Mouse (Mus musculus) gastrocnemius, postnatal 4 days (tissue): ENCODE results near the gene Disp1. TPM values are rescaled to one million over a fixed set of nuclear protein-coding genes. Genes with fewer than 3 reads are reported as not detected.

Experiments used
- DNase-seq, 2 experiments: peaks; one replicate each; pipeline ENCODE4 v3.0.0; 2021 to 2022; ENCODE audit warnings: low spot score in 2 of 2, mixed read lengths in 2 of 2
- microRNA-seq: library from miRNA; unstranded; fragments of <30 nt; microRNA quantifications from one replicate; pipeline ENCODE4 v1.2.0, GENCODE M21; 2021
- total RNA-seq, 2 experiments: library from RNA; stranded (reverse); gene quantifications; 2 replicates each; pipeline ENCODE4 v1.2.3; 2021

Gene Disp1
- total RNA-seq, 2 experiments from 2014 or later = 19.3 to 22.2 TPM

DNA sequence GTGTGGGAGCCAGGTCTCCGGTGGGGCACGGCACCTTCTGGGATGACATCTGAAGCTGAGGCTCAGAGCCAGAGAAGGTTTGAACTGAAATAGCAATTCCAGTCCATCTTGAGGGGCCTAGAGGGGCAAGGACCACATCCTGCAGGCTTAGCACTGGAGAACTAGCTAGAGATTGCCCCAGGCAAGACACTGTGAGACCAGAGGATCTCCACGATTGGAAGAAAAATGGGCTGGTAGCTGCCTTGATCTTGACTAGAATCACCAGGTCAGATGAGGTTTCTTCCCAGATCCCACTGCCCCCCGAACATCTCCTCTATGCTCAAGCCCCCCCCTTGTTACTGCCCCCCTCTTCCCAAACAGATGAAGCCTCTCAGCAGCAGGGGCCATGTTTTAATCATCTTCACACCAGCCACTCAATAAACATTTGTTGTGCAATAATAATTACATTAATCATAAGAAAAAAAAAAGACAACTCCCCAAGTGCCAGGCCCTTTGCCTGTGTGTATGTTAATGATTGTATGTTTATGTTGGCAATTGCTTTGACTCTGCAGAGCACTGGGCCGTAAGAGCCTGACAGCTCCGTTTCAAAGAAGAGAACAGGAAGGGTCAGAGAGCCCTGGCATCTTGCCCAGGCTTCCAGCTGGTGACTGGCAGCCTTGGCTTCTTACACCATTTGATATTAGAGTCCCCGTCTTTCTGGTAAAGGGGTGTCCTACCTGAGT lies 174.0 kb downstream of the Disp1 start:
- DNase-seq = no peak

DNA sequence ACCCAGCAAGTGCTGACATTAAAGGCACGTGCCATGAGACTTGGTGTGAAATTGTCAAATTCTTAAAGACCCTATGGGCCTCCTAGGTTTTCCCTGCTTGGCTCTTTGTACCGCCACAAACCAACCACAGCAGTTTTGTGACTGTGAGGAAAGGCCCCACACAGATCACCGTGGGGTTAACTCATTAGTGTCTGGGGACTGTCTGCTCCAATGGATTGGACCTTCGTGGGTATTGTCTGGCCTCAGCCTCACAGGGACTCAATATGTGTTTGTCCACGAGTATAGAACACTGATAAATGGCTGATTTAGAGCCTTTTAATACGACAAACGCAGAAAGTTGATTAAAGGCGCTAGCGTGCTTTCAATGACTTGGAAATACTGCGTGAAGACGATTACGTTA lies 175.2 kb downstream of the Disp1 start:
- DNase-seq = no peak

DNA sequence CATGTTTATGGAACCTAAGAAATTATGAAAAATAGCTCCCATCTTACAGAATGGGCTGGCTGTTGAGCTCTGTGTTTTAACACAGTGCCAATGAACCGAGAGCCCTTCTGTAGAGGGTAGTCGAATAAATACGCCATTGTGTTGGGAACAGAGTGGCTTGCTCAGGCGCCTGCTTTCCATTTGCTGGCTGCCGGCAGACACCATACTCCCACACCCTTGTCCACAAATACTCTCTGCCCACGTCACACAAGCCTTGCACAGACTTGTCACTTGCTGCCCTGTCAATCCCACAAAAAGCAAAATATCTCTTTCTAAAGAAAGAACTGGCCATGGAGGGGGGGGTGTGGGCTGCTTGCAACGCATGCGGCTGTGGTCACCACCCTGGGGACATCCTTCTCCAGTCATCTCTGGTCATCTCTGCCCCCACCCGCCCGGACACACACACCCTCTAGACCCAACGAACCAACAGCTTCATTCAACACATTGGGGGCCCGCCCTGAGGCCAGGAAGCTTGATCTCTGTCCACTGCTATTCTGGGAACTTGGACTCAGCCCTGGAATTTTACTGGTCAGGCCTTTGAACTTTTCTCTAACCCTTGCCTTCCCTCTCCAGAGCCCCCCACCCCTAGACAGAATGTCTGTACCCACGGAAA lies 178.0 kb downstream of the Disp1 start:
- DNase-seq = no peak

DNA sequence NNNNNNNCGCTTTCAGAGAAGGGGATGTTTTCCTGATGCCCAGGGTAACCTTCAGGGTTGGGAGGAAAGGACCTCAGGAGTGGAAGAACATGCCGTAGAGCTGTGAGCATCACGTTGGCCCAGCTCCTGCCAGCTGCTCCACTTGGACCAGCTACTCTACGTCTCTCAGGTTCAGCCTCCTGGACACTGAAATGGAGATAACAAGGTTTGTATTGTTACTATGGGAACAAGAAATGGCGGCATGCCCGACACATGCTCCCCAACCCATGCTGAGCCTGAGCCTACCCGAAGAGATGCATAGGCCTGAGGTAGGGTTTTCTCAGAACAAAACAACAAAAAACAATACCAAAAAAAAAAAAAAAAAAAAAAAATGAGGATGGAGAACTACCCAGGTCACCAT lies 179.6 kb downstream of the Disp1 start:
- DNase-seq = no peak

DNA sequence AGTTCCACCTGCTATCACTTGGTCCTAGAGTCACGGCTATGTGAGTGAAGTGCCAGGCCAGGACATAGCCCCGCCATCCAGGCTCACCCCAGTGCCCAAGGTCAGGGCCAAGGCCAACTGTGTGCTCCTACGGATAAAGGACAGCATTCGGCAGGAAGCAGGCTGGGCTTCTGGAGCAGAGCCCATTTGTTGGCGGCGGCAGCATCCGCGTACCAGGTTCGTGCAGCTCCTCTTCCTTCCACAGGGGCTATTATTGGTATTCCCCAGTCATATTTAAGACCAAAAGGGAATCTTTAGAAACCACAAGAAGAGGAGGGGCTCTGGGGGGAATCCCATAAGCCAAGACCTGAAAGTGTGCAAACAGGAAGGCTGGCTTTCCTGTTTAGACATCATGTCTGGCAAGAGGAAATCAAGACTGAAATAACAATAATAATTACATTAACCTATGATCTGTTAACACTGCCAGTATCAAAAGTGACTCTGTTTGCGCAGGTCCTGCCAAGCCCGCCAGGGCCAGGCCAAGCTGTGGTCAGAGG lies 180.4 kb downstream of the Disp1 start:
- DNase-seq = no peak

DNA sequence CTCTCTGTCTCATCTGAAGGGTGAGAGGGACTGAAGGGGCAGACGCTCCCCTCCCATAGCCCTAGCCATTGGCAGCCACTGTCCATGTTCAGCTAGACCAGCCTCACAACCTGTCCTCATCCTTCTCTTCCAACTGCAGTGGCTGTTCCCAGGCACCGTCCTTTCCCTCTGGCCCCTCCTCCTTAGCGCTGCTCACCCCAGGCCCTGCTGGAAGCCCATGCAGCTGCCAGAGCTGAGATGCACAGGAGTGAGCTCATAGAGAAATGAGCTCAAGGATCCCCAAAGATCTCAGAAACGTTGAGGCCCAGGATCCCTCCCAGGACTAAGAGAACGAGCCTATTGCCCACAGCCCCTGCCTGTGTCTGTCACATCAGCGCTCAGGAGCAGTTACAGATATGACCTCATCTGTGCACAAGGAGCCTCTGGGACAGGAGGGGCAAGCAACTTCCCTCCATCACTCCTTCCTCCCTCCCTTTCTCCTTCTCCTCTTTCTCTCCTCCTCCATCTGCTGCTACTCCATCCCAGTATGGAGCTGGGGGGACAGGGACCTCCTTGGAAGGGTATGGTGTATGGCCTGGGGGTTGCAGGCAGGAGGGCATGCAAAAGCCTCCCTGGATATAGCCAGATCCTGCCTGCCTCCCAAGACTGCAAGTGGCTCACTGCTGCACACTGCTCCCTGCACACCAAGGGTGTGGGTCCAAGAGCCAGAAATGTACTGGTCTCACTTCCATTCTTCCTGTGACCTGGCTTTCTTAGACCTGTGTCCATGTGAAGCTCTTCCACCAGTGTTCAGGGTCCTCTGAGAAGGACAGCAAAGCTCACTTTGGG lies 181.2 kb downstream of the Disp1 start:
- DNase-seq = no peak

DNA sequence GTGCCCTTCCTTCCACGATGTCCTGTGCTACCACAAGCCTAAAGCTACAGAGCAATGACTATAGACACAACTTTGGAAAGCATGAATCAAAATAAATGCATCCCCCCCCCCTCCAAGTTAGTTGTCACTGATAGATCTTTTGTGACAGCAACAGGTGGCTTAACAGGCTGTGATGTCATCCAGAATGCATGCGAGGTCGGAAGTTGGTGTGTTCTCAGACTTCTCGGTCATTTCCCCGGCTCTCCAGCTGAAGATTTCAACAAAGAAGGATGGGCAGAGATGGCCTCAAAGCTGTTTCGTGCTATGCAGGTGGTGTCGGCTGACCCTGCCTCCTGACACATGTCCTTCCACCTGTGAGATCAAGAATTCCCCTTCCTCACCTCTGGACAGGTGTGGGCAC lies 181.9 kb downstream of the Disp1 start:
- no peak for DNase-seq

Small RNA genes lying within 50 kb of the gene (microRNA-seq; reads per million reads assigned to microRNA genes)
- not detected for gene Gm24975

Other genes with a start within 250 kb of the Disp1 start
- gene Aida, start 75.1 kb upstream of the Disp1 start, total RNA-seq = 10 to 100 TPM; 58.3 to 65.7 TPM
- 10 to 100 TPM; 27.6 to 38.2 TPM for gene Brox, start 75.7 kb upstream of the Disp1 start, total RNA-seq
- gene Mia3, start 148.0 kb upstream of the Disp1 start, total RNA-seq = 100 to 1,000 TPM; 140 to 149 TPM
- 10 to 100 TPM in 1 of 2 experiments, 1 to 10 TPM in 1; 7.4 to 10.4 TPM for gene Taf1a, start 167.5 kb upstream of the Disp1 start, total RNA-seq
- not detected for gene Hhipl2, start 196.7 kb upstream of the Disp1 start, total RNA-seq